29 mouse cellular contexts compared by ENCODE assay signal in the genomic region with DNA sequence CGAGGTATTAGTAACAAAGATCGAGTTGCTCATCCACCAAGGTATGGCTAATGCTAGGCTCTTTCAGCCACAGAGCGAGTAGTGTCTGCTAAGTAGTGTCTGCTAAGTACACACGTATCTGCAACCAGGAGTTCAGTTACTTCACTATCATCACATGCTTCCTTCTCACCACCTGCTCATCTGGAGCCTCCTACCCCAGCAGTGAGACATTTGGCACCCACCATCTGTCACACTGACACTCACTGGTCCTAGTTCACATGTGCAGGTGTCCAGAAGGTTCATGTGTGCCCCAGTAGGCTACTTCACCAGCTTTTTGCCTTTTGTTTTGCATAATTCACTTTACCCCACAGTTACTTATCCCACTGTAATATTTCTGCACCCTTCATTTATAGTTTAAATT. TPM values are rescaled to one million over a fixed set of nuclear protein-coding genes. Genes with fewer than 3 reads are reported as not detected.
A peak's percentile ranks its signal among the peaks of the same experiment; 100 is the strongest.
DNase-seq lines count a peak whose midpoint lies in the region; ATAC-seq and TF ChIP-seq lines count a peak whose summit lies in the region.
"Had no signal": no experiment of that assay in that cellular context is flagged by ENCODE, and none has a peak within 500 bp of the region (broad histone marks: within the 10 kb centered on the region; RNA-seq: fewer than 3 reads in every experiment).

No protein-coding gene starts in this region.

- H3K9me3 ChIP-seq in megakaryocyte, embryonic 14.5 days = no peaks in the 10 kb centered on the region
- no peaks in the 10 kb centered on the region for H3K9me3 ChIP-seq in liver, postnatal 0 days (ENCODE audit: low read length)
- H3K9me3 ChIP-seq in intestine, embryonic 15.5 days = no peaks in the 10 kb centered on the region
- H3K9me3 ChIP-seq: G1E; heart, embryonic 13.5 days; hindbrain, embryonic 10.5 days; hindbrain, embryonic 15.5 days; neural tube, embryonic 12.5 days had no signal

- H3K4me1 ChIP-seq in megakaryocyte, embryonic 14.5 days = peaks cover 99% of the 10 kb centered on the region
- peaks cover 40% of the 10 kb centered on the region for H3K4me1 ChIP-seq in liver, postnatal 0 days (ENCODE audit: insufficient read depth)
- H3K4me1 ChIP-seq in intestine, embryonic 15.5 days (replicated peaks) = peaks cover 12% of the 10 kb centered on the region

- H3K27ac ChIP-seq in liver, postnatal 0 days (ENCODE audit: low read depth) = no peak overlapping the region
- no peak overlapping the region for H3K27ac ChIP-seq in intestine, embryonic 15.5 days
- H3K27ac ChIP-seq: heart, embryonic 13.5 days; hindbrain, embryonic 10.5 days; hindbrain, embryonic 15.5 days; layer of hippocampus, adult 2 months; neural tube, embryonic 12.5 days; stomach, postnatal 0 days had no signal

- H3K9ac ChIP-seq in liver, postnatal 0 days (replicated peaks) = no peak overlapping the region
- H3K9ac ChIP-seq in intestine, embryonic 15.5 days = no peak overlapping the region
- H3K9ac ChIP-seq: heart, embryonic 13.5 days; hindbrain, embryonic 15.5 days; neural tube, embryonic 12.5 days had no signal

- 72% methylated on average over 4 of the region's 4 CpGs for WGBS in liver, postnatal 0 days (ENCODE audit: insufficient replicate concordance)
- 89% methylated on average over 4 of the region's 4 CpGs for WGBS in intestine, embryonic 15.5 days

- H3K27me3 ChIP-seq in megakaryocyte, embryonic 14.5 days (replicated peaks) = no peaks in the 10 kb centered on the region
- H3K27me3 ChIP-seq in liver, postnatal 0 days (ENCODE audit: insufficient read depth, low read length) = no peaks in the 10 kb centered on the region
- no peaks in the 10 kb centered on the region for H3K27me3 ChIP-seq in intestine, embryonic 15.5 days (replicated peaks)
- H3K27me3 ChIP-seq: heart, embryonic 13.5 days; hindbrain, embryonic 15.5 days; neural tube, embryonic 12.5 days; Patski had no signal

- no peak for TF ChIP-seq CTCF in liver, postnatal 0 days (IDR thresholded peaks at IDR 0.05; ENCODE audit: low read depth)

- H3K36me3 ChIP-seq in megakaryocyte, embryonic 14.5 days (replicated peaks; ENCODE audit: low read length) = peaks cover 77% of the 10 kb centered on the region
- H3K36me3 ChIP-seq in liver, postnatal 0 days (replicated peaks; ENCODE audit: insufficient read depth, low read length) = no peaks in the 10 kb centered on the region
- H3K36me3 ChIP-seq in intestine, embryonic 15.5 days = no peaks in the 10 kb centered on the region
- H3K36me3 ChIP-seq: heart, embryonic 13.5 days; hindbrain, embryonic 15.5 days; neural tube, embryonic 12.5 days had no signal

- H3K4me3 ChIP-seq in megakaryocyte, embryonic 14.5 days (replicated peaks) = peak overlapping the region; percentile 69
- H3K4me3 ChIP-seq in liver, postnatal 0 days (ENCODE audit: low read depth, low read length) = no peak overlapping the region
- no peak overlapping the region for H3K4me3 ChIP-seq in intestine, embryonic 15.5 days (replicated peaks)
- H3K4me3 ChIP-seq: heart, adult 2 months; heart, embryonic 13.5 days; hindbrain, embryonic 10.5 days; hindbrain, embryonic 15.5 days; layer of hippocampus, adult 2 months; neural tube, embryonic 12.5 days had no signal

- ATAC-seq in megakaryocyte, adult 5-6 weeks (ENCODE audit: poor library complexity, severe bottlenecking) = no peak
- 0 out of 2 replicates have a peak, but pooled peaks have one; percentile 15 for ATAC-seq in liver, postnatal 0 days
- no peak for ATAC-seq in intestine, embryonic 15.5 days
- ATAC-seq: forebrain, embryonic 14.5 days; inflammation-experienced regulatory T-cells, adult 6 months; midbrain, embryonic 16.5 days; Patski had no signal

- DNase-seq in thymus, postnatal 0 days (ENCODE audit: low spot score) = peak; percentile 61
- DNase-seq in thymus, adult 18-20 months = no peak
- DNase-seq in liver, postnatal 0 days = no peak
- no peak for DNase-seq in retina, postnatal 1 day
- DNase-seq: adrenal gland, postnatal 10 days; cerebellum, adult 11 months; cerebellum, adult 9-10 months; cerebellum, postnatal 36 days; gastrocnemius, postnatal 36 days; kidney, adult 2 months; kidney, postnatal 36 days; left cerebral cortex, postnatal 4 days; lung, postnatal 4 days; right cerebral cortex, postnatal 14 days had no signal

- no peak for TF ChIP-seq EP300 in liver, postnatal 0 days (IDR thresholded peaks at IDR 0.05; ENCODE audit: low read depth)

- no peak overlapping the region for H3K4me2 ChIP-seq in liver, postnatal 0 days (ENCODE audit: low read depth, low read length)
- no peak overlapping the region for H3K4me2 ChIP-seq in intestine, embryonic 15.5 days (replicated peaks)
- H3K4me2 ChIP-seq: heart, embryonic 13.5 days; hindbrain, embryonic 15.5 days; neural tube, embryonic 12.5 days had no signal

RNA-seq across cellular contexts. Expression of a gene that starts 8.0 kb away (rescaled TPM):
- 21.2 and 22.5 TPM in 2 replicates for polyA plus RNA-seq in megakaryocyte, embryonic 14.5 days (2012; ENCODE audit: insufficient read depth, low replicate concordance)
- 14.9 and 15.3 TPM in 2 replicates for total RNA-seq in megakaryocyte, adult 5-6 weeks (2015)
- 24.7 and 27.7 TPM in 2 replicates for total RNA-seq in megakaryocyte, adult 5-6 weeks (2017)
- 25.4 and 27.0 TPM in 2 replicates for polyA plus RNA-seq in thymus, postnatal 0 days (2015; fragmentation: Nextera tagmentation; extraction: Ambion mirVana)
- polyA plus RNA-seq in liver, postnatal 0 days (2015; fragmentation: Nextera tagmentation; extraction: Ambion mirVana) = 4.9 and 5.8 TPM in 2 replicates
- polyA plus RNA-seq in intestine, embryonic 15.5 days (2015; fragmentation: Nextera tagmentation; extraction: Ambion mirVana) = 19.1 and 19.5 TPM in 2 replicates

RNA-seq across cellular contexts. Expression of a gene that starts 29.2 kb away (rescaled TPM):
- 9.1 and 10.4 TPM in 2 replicates for polyA plus RNA-seq in megakaryocyte, embryonic 14.5 days (2012; ENCODE audit: insufficient read depth, low replicate concordance)
- 10.7 and 12.2 TPM in 2 replicates for total RNA-seq in megakaryocyte, adult 5-6 weeks (2015)
- total RNA-seq in megakaryocyte, adult 5-6 weeks (2017) = 26.1 and 30.9 TPM in 2 replicates
- 1.7 and 2.1 TPM in 2 replicates for polyA plus RNA-seq in thymus, postnatal 0 days (2015; fragmentation: Nextera tagmentation; extraction: Ambion mirVana)
- 0.57 and 0.62 TPM in 2 replicates for polyA plus RNA-seq in liver, postnatal 0 days (2015; fragmentation: Nextera tagmentation; extraction: Ambion mirVana)
- 0.94 and 0.95 TPM in 2 replicates for polyA plus RNA-seq in intestine, embryonic 15.5 days (2015; fragmentation: Nextera tagmentation; extraction: Ambion mirVana)
